Mouse (Mus musculus) skeletal muscle tissue, adult 2 months (tissue): ENCODE results near the gene Inca1.

Source experiments
- DNase-seq: peaks from one replicate; pipeline ENCODE4 v3.0.0-alpha.2; 2012; ENCODE audit warnings: low read depth, low spot score

Gene Inca1

GRCm38 (mm10) chr11:70669582-70670345, 30.2 kb downstream of the Inca1 start:
- DNase-seq: peak; percentile 58

- DNase-seq: peak; percentile 99
These were observed 31.0 kb downstream of the Inca1 start, which contains the start of gene Spag7 for GRCm38 (mm10) chr11:70668771-70669505. Spag7 (minus strand) TSS chr11:70669416.

- DNase-seq: no peak
These were observed 31.6 kb downstream of the Inca1 start for GRCm38 (mm10) chr11:70668335-70668770.

GRCm38 (mm10) chr11:70667271-70668150, 32.4 kb downstream of the Inca1 start:
- DNase-seq: no peak

- no peak for DNase-seq
These were observed 33.3 kb downstream of the Inca1 start for GRCm38 (mm10) chr11:70666687-70667086.

GRCm38 (mm10) chr11:70664741-70665140, 35.2 kb downstream of the Inca1 start:
- no peak for DNase-seq

GRCm38 (mm10) chr11:70663957-70664356, 36.0 kb downstream of the Inca1 start:
- peak; percentile 90 for DNase-seq

- DNase-seq: no peak
These were observed 36.9 kb downstream of the Inca1 start for GRCm38 (mm10) chr11:70663101-70663500.

GRCm38 (mm10) chr11:70660571-70660970, 39.4 kb downstream of the Inca1 start:
- DNase-seq: no peak

GRCm38 (mm10) chr11:70658942-70659341, 41.0 kb downstream of the Inca1 start:
- no peak for DNase-seq

- no peak for DNase-seq
These were observed 41.4 kb downstream of the Inca1 start for GRCm38 (mm10) chr11:70658521-70658920.

- DNase-seq: no peak
These were observed 42.0 kb downstream of the Inca1 start for GRCm38 (mm10) chr11:70657991-70658390.

GRCm38 (mm10) chr11:70657573-70657972, 42.4 kb downstream of the Inca1 start:
- peak; percentile 91 for DNase-seq

GRCm38 (mm10) chr11:70656964-70657363, 43.0 kb downstream of the Inca1 start, which contains the start of gene Eno3:
Eno3 (plus strand) TSS chr11:70657202.
- peak; percentile 88 for DNase-seq

- peak; percentile 95 for DNase-seq
These were observed 43.5 kb downstream of the Inca1 start for GRCm38 (mm10) chr11:70656456-70656927.

- DNase-seq: peak; percentile 71
These were observed 44.1 kb downstream of the Inca1 start for GRCm38 (mm10) chr11:70655571-70656455.

GRCm38 (mm10) chr11:70654923-70655570, 44.9 kb downstream of the Inca1 start:
- peak; percentile 87 for DNase-seq

- DNase-seq: peak; percentile 80
These were observed 45.6 kb downstream of the Inca1 start, which contains the start of gene Pfn1 for GRCm38 (mm10) chr11:70654198-70654922. Pfn1 (minus strand) TSS chr11:70654644.
